Mouse (Mus musculus) leukemia stem cell, adult 10-12 weeks (primary cell): Measurements from ENCODE around the gene Olfr735. TPM values are rescaled to one million over a fixed set of nuclear protein-coding genes. Genes with fewer than 3 reads are reported as not detected.

Experiments used
- polyA plus RNA-seq: library from polyadenylated mRNA; stranded (reverse); fragments of >175 nt; gene quantifications from 2 replicates; pipeline ENCODE4 v1.2.3, GENCODE M21; 2012; ENCODE audit warnings: low replicate concordance

Olfr735 gene
- polyA plus RNA-seq, result not detected in 2 replicates

GRCm38 (mm10) chr14:50348796-50349195, at the start of gene Olfr735:
Gene Olfr735, minus strand, starts transcription at chr14:50348872.

GRCm38 (mm10) chr14:50380863-50381262, 32.2 kb upstream of the Olfr735 start, which contains the start of gene Olfr736:
Gene Olfr736, plus strand, starts transcription at chr14:50381163.

GRCm38 (mm10) chr14:50357593-50357992, 8.9 kb upstream of the Olfr735 start, which contains the start of gene Tlr11:
Gene Tlr11, plus strand, starts transcription at chr14:50357914.

GRCm38 (mm10) chr14:50326661-50327060, 22.0 kb downstream of the Olfr735 start, which contains the start of gene Olfr734:
Gene Olfr734, minus strand, starts transcription at chr14:50326761.

GRCm38 (mm10) chr14:50301422-50301821, 47.2 kb downstream of the Olfr735 start, which contains the start of gene Olfr733:
Gene Olfr733, minus strand, starts transcription at chr14:50301522.

Other genes with a start within 250 kb of the Olfr735 start
- gene Olfr727, start 225.7 kb downstream of the Olfr735 start, polyA plus RNA-seq, result not detected in 2 replicates
- gene Olfr728, start 206.2 kb downstream of the Olfr735 start, polyA plus RNA-seq, result not detected in 2 replicates
- gene Olfr729, start 196.0 kb downstream of the Olfr735 start, polyA plus RNA-seq, result not detected in 2 replicates
- gene Olfr730, start 160.7 kb downstream of the Olfr735 start, polyA plus RNA-seq, result not detected in 2 replicates
- 0.05 TPM in 1 of 2 replicates, not detected in the other for gene Olfr731, start 107.0 kb downstream of the Olfr735 start, polyA plus RNA-seq
- not detected in 2 replicates for gene Olfr732, start 64.7 kb downstream of the Olfr735 start, polyA plus RNA-seq
- not detected in 2 replicates for gene Olfr733, start 47.4 kb downstream of the Olfr735 start, polyA plus RNA-seq
- gene Olfr734, start 22.1 kb downstream of the Olfr735 start, polyA plus RNA-seq, result not detected in 2 replicates
- gene Tlr11, start 9.0 kb upstream of the Olfr735 start, polyA plus RNA-seq, result 0.12 and 0.17 TPM in 2 replicates
- not detected in 2 replicates for gene Olfr736, start 32.3 kb upstream of the Olfr735 start, polyA plus RNA-seq
- gene Olfr738, start 58.7 kb upstream of the Olfr735 start, polyA plus RNA-seq, result not detected in 2 replicates
- gene Olfr739, start 69.8 kb upstream of the Olfr735 start, polyA plus RNA-seq, result not detected in 2 replicates
- not detected in 2 replicates for gene Olfr740, start 96.7 kb upstream of the Olfr735 start, polyA plus RNA-seq
- not detected in 2 replicates for gene Olfr741, start 123.9 kb upstream of the Olfr735 start, polyA plus RNA-seq
- gene Olfr742, start 154.7 kb upstream of the Olfr735 start, polyA plus RNA-seq, result not detected in 2 replicates
- gene Olfr743, start 173.0 kb upstream of the Olfr735 start, polyA plus RNA-seq, result not detected in 2 replicates